8 mouse cellular contexts compared by ENCODE assay signal in genomic region chr5:113871903-113872548, GRCm38 (mm10). TPM values are rescaled to one million over a fixed set of nuclear protein-coding genes. Genes with fewer than 3 reads are reported as not detected.
DNase-seq lines count a peak whose midpoint lies in the region; ATAC-seq and TF ChIP-seq lines count a peak whose summit lies in the region.

No protein-coding gene starts in this region.

- no peak overlapping the region for H3K4me3 ChIP-seq in embryonic facial prominence, embryonic 13.5 days
- no peak overlapping the region for H3K4me3 ChIP-seq in layer of hippocampus, adult 2 months
- H3K4me3 ChIP-seq in midbrain, embryonic 13.5 days (replicated peaks): no peak overlapping the region

- H3K27me3 ChIP-seq in embryonic facial prominence, embryonic 13.5 days: no peaks in the 10 kb centered on the region
- no peaks in the 10 kb centered on the region for H3K27me3 ChIP-seq in midbrain, embryonic 13.5 days

- no peaks in the 10 kb centered on the region for H3K9me3 ChIP-seq in embryonic facial prominence, embryonic 13.5 days
- H3K9me3 ChIP-seq in midbrain, embryonic 13.5 days: no peaks in the 10 kb centered on the region

- peak; percentile 65 to 87 for DNase-seq in layer of hippocampus, adult 18-20 months (ENCODE audit: low spot score in 2 of 2)
- DNase-seq in layer of hippocampus, postnatal 25 days (ENCODE audit: extremely low spot score in 1 of 2, low spot score in 1 of 2): no peak
- peak; percentile 72 to 74 for DNase-seq in layer of hippocampus, adult 2 months (ENCODE audit: low spot score in 2 of 2)
- no peak for DNase-seq in urinary bladder, adult 18-20 months (ENCODE audit: low spot score in 2 of 2)
- no peak for DNase-seq in cerebellum, postnatal 25 days
- DNase-seq in c-Kit-positive CD71-positive TER-119-positive erythroid progenitor cells, embryonic 14.5 days (ENCODE audit: low spot score): no peak

- H3K27ac ChIP-seq in embryonic facial prominence, embryonic 13.5 days: peak overlapping the region; percentile 85
- H3K27ac ChIP-seq in layer of hippocampus, adult 2 months: peak overlapping the region; percentile 92
- H3K27ac ChIP-seq in midbrain, embryonic 13.5 days: peak overlapping the region; percentile 99

- ATAC-seq in embryonic facial prominence, embryonic 13.5 days (ENCODE audit: insufficient number of reproducible peaks, insufficient read depth, low FRiP score, low TSS enrichment, low read depth): no peak
- ATAC-seq in midbrain, embryonic 13.5 days: peak; percentile 0; the same call in 1 of the 2 replicates

- no peak overlapping the region; the same call in 1 of the 2 replicates for H3K4me2 ChIP-seq in embryonic facial prominence, embryonic 13.5 days
- no peak overlapping the region for H3K4me2 ChIP-seq in midbrain, embryonic 13.5 days (replicated peaks)

- peaks cover 63% of the 10 kb centered on the region for H3K4me1 ChIP-seq in embryonic facial prominence, embryonic 13.5 days
- peaks cover 90% of the 10 kb centered on the region for H3K4me1 ChIP-seq in midbrain, embryonic 13.5 days (replicated peaks)

- peaks cover 20% of the 10 kb centered on the region for H3K36me3 ChIP-seq in embryonic facial prominence, embryonic 13.5 days
- peaks cover 17% of the 10 kb centered on the region for H3K36me3 ChIP-seq in midbrain, embryonic 13.5 days

- TF ChIP-seq CTCF in layer of hippocampus, adult 2 months (conservative IDR thresholded peaks at IDR 0.05): peak; percentile 53

- H3K9ac ChIP-seq in embryonic facial prominence, embryonic 13.5 days: 0 out of 2 replicates have a peak overlapping the region, but pooled peaks have one; percentile 11
- H3K9ac ChIP-seq in midbrain, embryonic 13.5 days (replicated peaks): peak overlapping the region; percentile 39; the same call in 1 of the 2 replicates

- WGBS in embryonic facial prominence, embryonic 13.5 days: 79% methylated on average over 7 of the region's 7 CpGs
- WGBS in midbrain, embryonic 13.5 days: 72% methylated on average over 7 of the region's 7 CpGs

RNA-seq across cellular contexts. Expression of gene Coro1c, which starts 36.5 kb away (rescaled TPM):
- 10 to 100 TPM; 88.6 to 88.7 TPM for total RNA-seq in layer of hippocampus, adult 18-20 months (2021)
- 10 to 100 TPM; 82.7 to 91.6 TPM for total RNA-seq in layer of hippocampus, postnatal 25 days (2021)
- 88.6 and 88.9 TPM in 2 replicates for polyA plus RNA-seq in embryonic facial prominence, embryonic 13.5 days (2015; fragmentation: Nextera tagmentation; extraction: Ambion mirVana)
- total RNA-seq in layer of hippocampus, adult 2 months (2021): 100 to 1,000 TPM in 1 of 2 experiments, 10 to 100 TPM in 1; 95.2 to 101 TPM
- 214 and 215 TPM in 2 replicates for polyA plus RNA-seq in midbrain, embryonic 13.5 days (2015; fragmentation: Nextera tagmentation; extraction: Ambion mirVana)

RNA-seq across cellular contexts. Expression of gene Selplg, which starts 39.6 kb away (rescaled TPM):
- 10 to 100 TPM; 34.7 to 38.4 TPM for total RNA-seq in layer of hippocampus, adult 18-20 months (2021)
- 10 to 100 TPM; 29.3 to 33.5 TPM for total RNA-seq in layer of hippocampus, postnatal 25 days (2021)
- 2.2 and 2.3 TPM in 2 replicates for polyA plus RNA-seq in embryonic facial prominence, embryonic 13.5 days (2015; fragmentation: Nextera tagmentation; extraction: Ambion mirVana)
- 10 to 100 TPM; 28.3 to 28.8 TPM for total RNA-seq in layer of hippocampus, adult 2 months (2021)
- polyA plus RNA-seq in midbrain, embryonic 13.5 days (2015; fragmentation: Nextera tagmentation; extraction: Ambion mirVana): 0.98 and 1.2 TPM in 2 replicates

Comparison
In these comparisons a context has a peak if more than half of its experiments do, and no peak if none do; other contexts are left out.
1. DNase-seq: peak in layer of hippocampus, adult 18-20 months (2 of 2) and layer of hippocampus, adult 2 months (2 of 2); none in layer of hippocampus, postnatal 25 days (0 of 2), urinary bladder, adult 18-20 months (0 of 2), cerebellum, postnatal 25 days (0 of 2) and c-Kit-positive CD71-positive TER-119-positive erythroid progenitor cells, embryonic 14.5 days (single experiment).
2. Peak in every context shown above with its lines, with median percentiles within 50 percentile points of each other: H3K27ac ChIP-seq.